Mouse (Mus musculus): ENCODE measurements around the gene Rpl29. TPM values are rescaled to one million over a fixed set of nuclear protein-coding genes. Genes with fewer than 3 reads are reported as not detected.

The Rpl29 gene
- 435 and 475 TPM in 2 replicates for polyA plus RNA-seq (2012; rRNA removed)

GRCm38 (mm10) chr9:106429221-106430014 is at the start of gene Rpl29:
TSS of gene Rpl29 (plus strand) at chr9:106429454.
- Histone ChIP-seq H3K4me3 (replicated peaks; ENCODE audit: insufficient read depth, low read depth, low read length) (peak within 1 kb of the TSS; percentile 98), H3K4me1 (ENCODE audit: control insufficient read depth, insufficient read depth, low read length) (no peaks in the 10 kb centered on the region; the same call in 1 of the 2 replicates), H3K27ac (ENCODE audit: insufficient read depth, low read length) (peak within 1 kb of the TSS; percentile 87), H3K27me3 (ENCODE audit: control insufficient read depth, insufficient read depth, low read length) (no peaks in the 10 kb centered on the region)
- under 1% methylated on average over 55 of the region's 55 CpGs for WGBS
- DNase-seq = peak; percentile 94 to 97
- TF ChIP-seq POLR2A (IDR thresholded peaks at IDR 0.05; ENCODE audit: borderline replicate concordance, insufficient read depth, low read length) (peak; percentile 73), CTCF (IDR thresholded peaks at IDR 0.05; ENCODE audit: borderline replicate concordance, insufficient read depth, low read depth, low read length) (no peak)

GRCm38 (mm10) chr9:106386181-106386864 is 42.9 kb upstream of the Rpl29 start:
- no peak for DNase-seq
- Histone ChIP-seq H3K4me3 (replicated peaks; ENCODE audit: insufficient read depth, low read depth, low read length) (no peak overlapping the region), H3K4me1 (ENCODE audit: control insufficient read depth, insufficient read depth, low read length) (peaks cover 7% of the 10 kb centered on the region), H3K27me3 (ENCODE audit: control insufficient read depth, insufficient read depth, low read length) (no peaks in the 10 kb centered on the region), H3K27ac (ENCODE audit: insufficient read depth, low read length) (no peak overlapping the region)
- WGBS = 65% methylated on average over 12 of the region's 12 CpGs
- TF ChIP-seq CTCF (IDR thresholded peaks at IDR 0.05; ENCODE audit: borderline replicate concordance, insufficient read depth, low read depth, low read length) = no peak
- no peak for TF ChIP-seq POLR2A (IDR thresholded peaks at IDR 0.05; ENCODE audit: borderline replicate concordance, insufficient read depth, low read length)

GRCm38 (mm10) chr9:106392828-106393527 is 36.3 kb upstream of the Rpl29 start:
- no peak for DNase-seq
- Histone ChIP-seq H3K27ac (ENCODE audit: insufficient read depth, low read length) (no peak overlapping the region), H3K4me1 (ENCODE audit: control insufficient read depth, insufficient read depth, low read length) (no peaks in the 10 kb centered on the region; the same call in 1 of the 2 replicates), H3K27me3 (ENCODE audit: control insufficient read depth, insufficient read depth, low read length) (no peaks in the 10 kb centered on the region), H3K4me3 (replicated peaks; ENCODE audit: insufficient read depth, low read depth, low read length) (no peak overlapping the region)
- TF ChIP-seq CTCF (IDR thresholded peaks at IDR 0.05; ENCODE audit: borderline replicate concordance, insufficient read depth, low read depth, low read length) (no peak), POLR2A (IDR thresholded peaks at IDR 0.05; ENCODE audit: borderline replicate concordance, insufficient read depth, low read length) (no peak)
- WGBS = 47% methylated on average over 11 of the region's 11 CpGs

GRCm38 (mm10) chr9:106393548-106393947 is 35.7 kb upstream of the Rpl29 start:
- 60% methylated on average over 8 of the region's 8 CpGs for WGBS
- Histone ChIP-seq H3K27me3 (ENCODE audit: control insufficient read depth, insufficient read depth, low read length) (no peaks in the 10 kb centered on the region), H3K4me1 (ENCODE audit: control insufficient read depth, insufficient read depth, low read length) (no peaks in the 10 kb centered on the region; the same call in 1 of the 2 replicates), H3K27ac (ENCODE audit: insufficient read depth, low read length) (no peak overlapping the region), H3K4me3 (replicated peaks; ENCODE audit: insufficient read depth, low read depth, low read length) (no peak overlapping the region)
- TF ChIP-seq CTCF (IDR thresholded peaks at IDR 0.05; ENCODE audit: borderline replicate concordance, insufficient read depth, low read depth, low read length) = no peak
- no peak for TF ChIP-seq POLR2A (IDR thresholded peaks at IDR 0.05; ENCODE audit: borderline replicate concordance, insufficient read depth, low read length)
- no peak for DNase-seq

- H3K27ac ChIP-seq (ENCODE audit: insufficient read depth, low read length) = no peak overlapping the region
Observed at GRCm38 (mm10) chr9:106394649-106395602, 34.3 kb upstream of the Rpl29 start.

GRCm38 (mm10) chr9:106397733-106398132 is 31.5 kb upstream of the Rpl29 start:
- H3K4me3 ChIP-seq (replicated peaks; ENCODE audit: insufficient read depth, low read depth, low read length) = no peak overlapping the region
- TF ChIP-seq CTCF (IDR thresholded peaks at IDR 0.05; ENCODE audit: borderline replicate concordance, insufficient read depth, low read depth, low read length) = no peak
- H3K27ac ChIP-seq (ENCODE audit: insufficient read depth, low read length) = no peak overlapping the region
- peaks cover 6% of the 10 kb centered on the region for H3K4me1 ChIP-seq (ENCODE audit: control insufficient read depth, insufficient read depth, low read length)
- 94% methylated on average over 4 of the region's 4 CpGs for WGBS
- H3K27me3 ChIP-seq (ENCODE audit: control insufficient read depth, insufficient read depth, low read length) = no peaks in the 10 kb centered on the region
- DNase-seq = no peak

More at GRCm38 (mm10) chr9:106394649-106395602, 34.3 kb upstream of the Rpl29 start:
- DNase-seq = no peak
- TF ChIP-seq POLR2A (IDR thresholded peaks at IDR 0.05; ENCODE audit: borderline replicate concordance, insufficient read depth, low read length) (no peak), CTCF (IDR thresholded peaks at IDR 0.05; ENCODE audit: borderline replicate concordance, insufficient read depth, low read depth, low read length) (0 out of 2 replicates have a peak, but pooled peaks have one; percentile 4)
- H3K4me1 ChIP-seq (ENCODE audit: control insufficient read depth, insufficient read depth, low read length) = no peaks in the 10 kb centered on the region; the same call in 1 of the 2 replicates
- no peak overlapping the region for H3K4me3 ChIP-seq (replicated peaks; ENCODE audit: insufficient read depth, low read depth, low read length)
- no peaks in the 10 kb centered on the region for H3K27me3 ChIP-seq (ENCODE audit: control insufficient read depth, insufficient read depth, low read length)
- 45% methylated on average over 11 of the region's 11 CpGs for WGBS
